Mouse (Mus musculus) bone marrow, adult 2 months (tissue): ENCODE data around the gene Mcfd2.

ENCODE experiments used
- CTCF ChIP-seq: fragments of 200-500 bp; IDR thresholded peaks from 2 replicates; pipeline ENCODE4 v1.5.1; 2011; ENCODE audit warnings: low read length, control low read depth; ENCODE audit not compliant: control insufficient read depth, insufficient read depth
- POLR2A ChIP-seq: fragments of 200-500 bp; IDR thresholded peaks from 2 replicates; pipeline ENCODE4 v1.6.1; 2011; ENCODE audit warnings: low read depth, mild to moderate bottlenecking, control low read depth, low read length, borderline replicate concordance; ENCODE audit not compliant: control insufficient read depth

- TF ChIP-seq POLR2A, result no peak
- no peak for TF ChIP-seq CTCF
Observed at GRCm38 (mm10) chr17:87285731-87286465, 20.2 kb upstream of the Mcfd2 start.
